Mouse (Mus musculus) cerebellum, postnatal 14 days (tissue): Measurements from ENCODE around the gene Man1b1.
A peak's percentile ranks its signal among the peaks of the same experiment; 100 is the strongest.

ENCODE experiments used
- DNase-seq, 2 experiments: peaks; one replicate each; pipeline ENCODE4 v3.0.0; 2021; ENCODE audit warnings: mixed read lengths in 2 of 2

The Man1b1 gene

DNA sequence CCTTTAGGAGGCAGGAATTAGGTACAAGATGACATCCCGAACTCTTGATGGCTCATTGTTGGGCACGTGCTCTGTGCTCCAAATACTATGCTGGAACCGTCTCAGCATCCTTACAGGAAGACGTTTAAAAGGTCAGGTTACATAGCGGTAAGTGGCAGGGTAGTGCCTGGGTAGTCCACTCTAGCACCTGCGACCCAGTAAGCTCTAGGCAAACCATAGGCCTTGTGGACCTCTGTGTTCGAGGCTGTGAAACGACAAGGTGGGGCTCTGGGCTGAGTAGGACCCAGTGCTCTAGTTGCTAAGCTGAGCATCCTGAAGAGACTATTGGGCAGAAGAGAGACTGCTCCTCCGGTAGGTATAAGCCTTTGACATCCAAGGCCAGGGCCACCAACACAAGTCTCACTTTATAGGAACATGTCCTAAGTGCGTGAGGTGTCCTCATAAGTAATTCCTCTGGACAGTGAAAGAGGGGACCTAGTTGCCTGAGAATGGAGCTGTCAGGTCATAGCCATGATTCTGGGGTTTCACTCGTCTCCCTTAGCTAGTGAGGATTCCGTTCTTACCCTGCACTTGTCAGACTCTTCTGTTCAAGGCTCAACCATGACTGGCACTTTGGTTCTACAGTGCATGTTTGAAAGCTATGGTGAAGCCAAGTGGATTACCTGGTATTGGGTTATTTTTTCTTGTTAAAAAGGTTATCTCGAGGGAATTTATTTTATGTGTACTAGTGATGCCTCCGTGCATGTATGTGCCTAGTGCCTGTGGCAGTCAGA is 26.4 kb upstream of the Man1b1 start:
- DNase-seq = no peak

- peak in 1 of 2 experiments; percentile 58 for DNase-seq
Observed at GRCm38 (mm10) chr2:25310180-25310579, 22.0 kb upstream of the Man1b1 start.

DNA sequence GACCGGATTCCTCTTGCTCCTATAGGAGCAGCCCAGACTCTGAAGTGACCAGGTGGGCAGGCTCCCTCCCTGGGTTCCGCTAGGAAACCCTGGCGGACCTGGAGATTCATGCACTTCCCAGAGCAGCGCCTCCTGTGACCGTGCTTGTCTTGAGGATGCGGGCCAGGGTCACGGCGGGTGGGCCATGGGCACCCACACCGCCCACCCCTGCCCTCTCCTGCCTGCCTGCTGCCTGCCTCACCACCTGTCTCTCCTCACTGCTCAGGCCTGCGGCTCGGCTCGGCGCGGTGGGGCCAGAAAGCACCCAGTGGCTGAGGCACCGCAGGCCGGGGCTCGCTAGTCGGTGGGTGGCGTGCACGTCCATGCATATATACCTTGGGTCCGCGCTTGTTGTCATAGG is 21.2 kb upstream of the Man1b1 start:
- peak; percentile 50 to 60 for DNase-seq

DNA sequence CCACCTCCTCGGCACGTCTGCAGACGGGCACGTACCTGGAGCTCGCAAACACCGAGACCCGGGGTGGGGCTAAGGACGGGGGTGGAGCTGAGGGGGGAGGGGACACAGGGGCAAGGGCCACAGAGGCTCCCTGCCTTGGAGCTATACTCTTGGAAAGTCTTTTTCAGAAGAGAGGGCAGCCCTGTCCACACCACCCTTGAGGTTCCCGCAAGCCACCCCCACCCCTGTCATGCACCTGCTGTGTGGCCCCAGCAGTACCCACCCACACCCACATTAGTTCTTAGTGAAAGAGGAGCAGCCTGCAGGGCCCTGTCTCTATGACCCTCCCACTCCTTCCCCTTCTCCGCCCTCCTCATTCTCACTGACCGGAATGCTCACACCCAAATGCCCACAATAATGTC is 20.6 kb upstream of the Man1b1 start:
- no peak for DNase-seq

DNA sequence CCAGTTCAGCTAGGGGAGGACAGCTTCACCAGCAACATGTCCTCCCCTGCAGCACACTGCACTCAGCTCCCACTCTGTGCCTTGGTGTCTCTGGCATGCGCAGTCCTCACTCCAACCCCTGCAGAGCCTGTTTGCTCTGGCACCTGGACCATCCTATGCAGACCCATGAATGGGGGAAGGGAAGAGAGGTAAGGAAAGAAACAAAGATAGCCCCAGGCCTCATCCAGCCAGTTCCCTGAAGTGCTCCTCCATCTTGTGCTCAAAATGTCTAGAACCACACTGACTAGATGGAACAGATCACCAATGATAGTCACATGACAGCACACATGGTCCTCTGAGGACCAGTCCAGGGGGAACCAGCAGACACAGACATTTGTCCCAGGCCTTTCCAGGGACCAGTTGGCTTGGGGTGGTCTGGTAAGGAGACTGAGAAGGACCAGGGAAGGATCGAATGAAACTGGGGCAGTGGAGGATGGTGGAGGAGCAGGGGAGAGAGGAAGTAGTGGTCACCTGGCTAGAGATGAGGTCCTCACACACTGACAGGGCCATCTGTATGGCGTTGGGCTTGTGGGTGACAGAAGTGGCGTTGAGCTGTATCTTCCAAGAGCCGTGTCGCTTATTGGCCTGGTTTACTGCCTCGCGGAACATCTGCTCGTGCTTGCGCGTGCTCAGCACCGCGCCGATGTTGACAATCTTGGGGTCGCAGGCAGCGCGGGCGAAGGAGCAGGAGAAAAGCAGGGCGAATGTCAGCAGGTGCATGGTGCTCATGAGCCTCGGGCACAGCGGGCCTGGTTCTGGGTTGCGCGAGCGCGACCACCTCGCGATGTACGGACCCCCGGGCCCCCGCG is 13.8 kb upstream of the Man1b1 start:
- DNase-seq = peak; percentile 66 to 73

GRCm38 (mm10) chr2:25318971-25319773 is 13.0 kb upstream of the Man1b1 start, which contains the start of gene Grin1:
Gene Grin1, minus strand, starts transcription at chr2:25319187.
- DNase-seq = peak; percentile 93 to 94

DNA sequence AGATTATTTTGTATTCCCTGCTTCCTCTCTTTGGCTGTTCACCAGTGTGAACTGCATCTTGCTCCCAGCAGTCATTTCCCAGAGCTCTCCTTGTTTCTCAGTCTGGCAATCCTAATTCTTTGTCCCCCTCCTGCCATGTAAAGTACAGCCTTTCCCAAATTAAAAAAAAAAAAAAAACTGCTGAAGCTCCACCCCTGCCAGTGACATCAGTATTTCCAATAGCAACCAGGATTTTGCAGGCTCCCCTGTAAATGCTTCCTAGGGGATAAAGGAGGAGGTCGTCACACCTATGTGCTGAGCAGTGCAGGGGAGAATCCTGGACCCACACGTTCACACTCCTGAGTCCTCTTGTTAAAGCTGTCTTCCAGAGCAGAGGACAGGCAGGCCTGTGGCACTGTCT is 12.1 kb upstream of the Man1b1 start:
- DNase-seq = no peak

DNA sequence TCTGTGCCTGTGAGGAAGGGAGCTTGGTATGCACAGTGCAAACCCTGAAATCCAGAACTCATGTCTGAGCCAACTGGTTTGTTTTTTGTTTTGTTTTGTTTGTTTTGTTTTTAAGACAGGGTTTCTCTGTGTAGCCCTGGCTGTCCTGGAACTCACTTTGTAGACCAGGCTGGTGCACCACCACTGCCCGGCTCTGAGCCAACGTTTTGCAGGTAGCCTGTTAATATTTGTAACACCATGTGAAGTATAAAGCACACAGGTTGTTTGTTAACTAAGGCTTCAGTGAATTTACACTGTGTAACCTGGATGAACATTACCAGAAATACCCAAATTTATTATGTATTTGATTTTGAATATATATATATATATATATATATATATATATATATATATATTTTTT is 6.1 kb upstream of the Man1b1 start:
- DNase-seq = no peak

DNA sequence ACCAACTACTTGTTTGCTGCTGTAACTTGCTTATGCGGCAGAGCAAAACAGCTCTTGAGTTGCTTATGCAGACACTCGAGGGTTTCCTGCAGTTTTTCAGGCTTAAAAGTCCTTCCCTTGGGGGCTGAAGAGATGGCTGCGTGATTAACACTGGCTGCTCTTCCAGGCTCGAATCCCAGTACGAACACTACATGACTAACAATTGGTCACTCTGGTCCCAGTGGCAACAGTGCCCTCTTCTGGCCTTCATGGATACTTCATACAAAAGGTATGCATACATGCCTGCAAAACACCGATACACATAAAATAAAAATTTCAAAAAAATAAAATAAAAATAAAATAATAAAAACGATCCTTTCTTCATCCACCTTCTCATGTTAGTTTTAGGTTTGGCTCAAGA is 3.7 kb upstream of the Man1b1 start:
- DNase-seq = peak; percentile 83 to 87

- peak in 1 of 2 experiments; percentile 19 for DNase-seq
Observed at GRCm38 (mm10) chr2:25331470-25331869, 668 bp upstream of the Man1b1 start.

DNA sequence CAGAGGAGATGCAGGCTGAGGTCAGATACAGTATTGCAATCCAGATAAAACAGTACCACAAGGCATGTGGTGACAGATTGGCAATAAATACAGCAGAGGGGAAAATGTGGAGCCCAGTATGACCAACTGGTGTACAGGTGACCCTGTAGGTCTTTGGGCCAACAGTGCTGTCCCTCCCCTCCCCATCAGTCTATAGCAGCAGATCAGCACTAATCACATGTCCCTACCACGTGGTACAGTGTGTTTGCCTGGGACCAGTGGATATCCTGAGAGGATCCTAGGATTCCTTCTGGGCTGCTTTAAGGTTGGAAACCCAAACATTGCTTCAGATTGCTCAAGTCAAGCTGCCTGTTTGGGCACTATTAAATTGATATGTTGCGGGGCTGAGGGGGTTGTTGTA is 1.4 kb downstream of the Man1b1 start:
- no peak for DNase-seq

GRCm38 (mm10) chr2:25338303-25338702 is 6.2 kb downstream of the Man1b1 start:
- no peak for DNase-seq

DNA sequence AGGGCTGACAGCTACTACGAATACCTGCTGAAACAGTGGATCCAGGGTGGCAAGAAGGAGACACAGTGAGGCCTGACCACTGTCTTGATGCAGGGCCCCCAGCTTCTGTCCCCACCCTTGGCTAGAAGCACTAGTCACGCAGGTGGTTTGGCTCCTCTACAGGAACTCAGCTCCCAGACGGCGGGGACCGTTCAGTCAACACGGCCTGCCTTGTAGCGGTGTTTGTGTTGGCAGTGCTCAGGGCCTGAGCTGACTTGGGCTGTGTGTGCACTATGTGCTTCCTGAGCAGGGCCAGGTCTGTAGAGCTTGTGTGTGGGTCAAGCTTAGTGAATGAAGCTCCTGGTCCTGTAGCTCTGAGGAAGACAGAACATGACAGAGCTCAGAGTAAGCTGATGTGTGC is 16.0 kb downstream of the Man1b1 start:
- DNase-seq = peak in 1 of 2 experiments; percentile 34

DNA sequence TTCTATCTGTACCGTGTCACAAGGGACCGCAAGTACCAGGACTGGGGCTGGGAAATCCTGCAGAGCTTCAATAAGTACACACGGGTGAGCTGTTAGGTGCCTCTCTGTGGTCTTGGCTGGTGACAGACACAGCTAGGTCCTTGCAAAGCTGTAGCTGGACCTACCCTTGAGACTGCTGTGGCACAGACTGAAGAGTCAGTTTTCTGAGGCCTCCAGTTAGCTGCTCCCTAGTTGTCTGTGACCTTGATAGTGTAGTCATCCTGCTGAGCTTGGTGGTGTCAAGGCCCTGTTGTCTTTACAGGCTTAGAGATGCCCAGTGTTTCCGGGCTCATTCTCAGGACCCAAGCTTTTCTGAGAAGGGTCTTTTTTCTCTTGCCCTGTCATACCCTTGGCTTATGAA is 17.4 kb downstream of the Man1b1 start:
- no peak for DNase-seq

DNA sequence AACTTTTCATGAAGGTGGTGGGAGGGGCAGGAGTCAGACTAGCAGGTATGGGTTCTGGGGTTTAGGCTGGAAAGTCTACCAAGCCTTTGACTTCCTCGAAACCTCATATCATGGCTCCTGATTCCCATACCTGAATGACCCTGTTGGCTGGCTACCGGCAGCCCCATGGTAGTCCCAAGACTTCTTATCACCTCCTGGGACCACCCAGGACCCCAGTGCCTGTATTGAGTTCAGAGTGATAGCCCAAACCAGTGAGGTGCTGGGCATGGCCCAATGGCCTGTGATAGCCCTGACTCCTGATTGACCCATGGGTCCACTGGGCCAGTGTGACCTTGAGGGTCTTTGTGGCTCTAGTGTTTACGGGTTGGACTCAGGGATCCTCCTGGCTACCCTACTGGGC is 18.6 kb downstream of the Man1b1 start:
- DNase-seq = no peak

- no peak for DNase-seq
Observed at GRCm38 (mm10) chr2:25354211-25354610, 22.1 kb downstream of the Man1b1 start.

DNA sequence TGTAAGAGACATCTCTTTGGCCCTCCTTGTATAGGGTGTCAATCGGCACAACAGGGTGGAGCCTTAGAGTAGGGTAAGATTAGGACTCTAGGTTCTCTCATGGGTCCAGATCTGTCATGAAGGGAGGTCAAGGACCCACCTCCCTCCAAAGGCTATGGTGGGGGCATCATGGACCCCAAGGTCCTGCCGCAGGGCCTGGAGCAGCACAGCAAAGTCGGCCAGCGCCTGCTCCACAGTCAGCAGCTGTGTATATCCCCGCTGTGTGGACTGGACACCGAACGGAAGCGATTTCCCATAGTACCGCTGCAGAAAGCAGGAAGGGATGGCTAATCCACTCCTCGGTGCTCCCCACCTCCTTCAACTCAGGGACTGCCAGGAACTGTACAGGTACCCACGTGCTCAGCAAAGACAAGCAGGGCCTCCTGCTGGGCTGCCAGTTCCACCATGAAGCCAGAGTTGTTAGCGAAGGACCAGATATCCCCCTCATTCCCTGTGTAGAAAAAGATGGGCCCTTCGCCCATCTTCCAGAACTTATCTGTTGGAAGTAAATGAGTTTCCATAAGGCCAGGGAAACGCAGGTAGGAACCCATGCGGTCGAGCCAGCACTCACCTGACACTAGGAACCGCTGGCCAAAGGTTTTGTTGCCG is 23.4 kb downstream of the Man1b1 start:
- peak; percentile 32 to 33 for DNase-seq

DNA sequence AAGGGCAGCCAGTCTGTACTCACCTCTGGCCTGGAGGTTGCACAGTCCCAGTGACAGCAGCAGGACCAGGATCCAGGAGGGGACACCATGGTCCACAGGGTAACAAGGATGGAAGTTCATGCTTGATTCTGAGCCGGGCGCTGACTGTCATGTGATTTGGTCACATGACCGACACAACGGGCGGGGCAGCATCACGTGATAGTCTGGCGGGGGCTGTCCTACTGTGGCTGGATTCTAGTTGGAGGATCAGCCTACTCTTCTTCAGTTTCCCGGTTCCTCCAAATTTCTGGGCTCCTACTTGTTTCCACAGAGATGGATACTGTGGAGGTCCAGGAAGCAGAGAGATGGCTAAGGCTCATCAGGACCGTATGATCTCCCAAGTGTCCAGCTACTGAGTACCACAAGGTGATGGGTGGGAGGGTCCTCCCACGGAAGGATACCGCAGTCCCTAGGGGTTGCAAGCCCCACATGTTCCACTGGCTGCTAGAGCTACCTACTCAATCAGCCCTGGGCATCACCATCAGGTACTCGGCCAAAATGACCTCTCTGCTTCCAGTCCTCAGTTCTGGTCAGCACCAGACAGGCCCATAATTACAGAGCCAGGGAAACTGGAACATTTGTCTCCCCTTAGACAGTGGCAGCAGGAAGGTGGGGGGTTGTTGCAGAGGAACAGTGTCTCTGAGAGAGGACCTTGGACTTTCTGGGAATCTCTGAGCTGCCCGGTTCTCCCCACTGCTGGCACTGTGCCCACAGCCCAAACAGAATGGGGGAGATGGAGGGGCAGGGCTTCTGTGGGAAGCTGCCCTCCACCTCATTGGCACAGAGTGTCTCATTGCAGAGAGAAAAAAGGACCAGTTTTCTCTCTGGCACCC is 24.3 kb downstream of the Man1b1 start, which contains the start of gene Dpp7:
Gene Dpp7, minus strand, starts transcription at position 152 of the 872 bp plus-strand sequence.
- DNase-seq = peak; percentile 88 to 92

- no peak for DNase-seq
Observed at GRCm38 (mm10) chr2:25359848-25360247, 27.7 kb downstream of the Man1b1 start.

DNA sequence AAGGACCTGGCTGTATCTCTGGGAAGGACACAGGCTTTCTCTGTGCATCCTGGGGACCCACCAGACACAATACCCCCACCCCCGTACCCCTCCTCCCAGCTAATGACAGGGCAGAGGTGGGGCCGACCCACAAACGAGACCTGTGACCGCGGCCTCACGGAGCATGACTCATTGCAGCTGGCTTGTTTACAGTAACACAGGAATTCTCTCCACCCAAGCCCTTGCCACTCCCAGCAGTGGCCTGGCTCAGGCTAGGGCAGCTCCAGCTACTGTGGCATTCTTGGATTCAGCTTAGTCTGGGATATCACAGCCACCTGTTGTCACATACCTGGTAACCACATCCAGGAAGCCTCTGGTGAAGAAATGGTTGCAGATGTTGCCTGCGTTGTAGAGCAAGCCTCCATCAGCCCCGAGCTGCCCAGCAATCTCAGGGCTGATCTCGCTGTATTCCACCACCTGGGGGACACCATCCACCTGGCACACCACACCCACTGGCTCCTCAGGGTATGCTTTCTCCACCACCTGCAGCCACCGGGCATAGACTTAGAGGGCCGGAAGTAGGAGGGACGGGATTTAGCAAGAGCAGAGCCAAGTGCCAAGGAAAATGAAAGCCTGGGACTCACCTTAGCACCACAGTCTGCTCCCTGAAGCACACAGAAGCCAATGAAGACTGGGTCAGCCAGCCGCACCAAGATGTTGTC is 31.5 kb downstream of the Man1b1 start:
- no peak for DNase-seq

- DNase-seq = no peak
Observed at GRCm38 (mm10) chr2:25364313-25364712, 32.2 kb downstream of the Man1b1 start.
